Mouse (Mus musculus): ENCODE data around the gene Pnpt1.

DNA sequence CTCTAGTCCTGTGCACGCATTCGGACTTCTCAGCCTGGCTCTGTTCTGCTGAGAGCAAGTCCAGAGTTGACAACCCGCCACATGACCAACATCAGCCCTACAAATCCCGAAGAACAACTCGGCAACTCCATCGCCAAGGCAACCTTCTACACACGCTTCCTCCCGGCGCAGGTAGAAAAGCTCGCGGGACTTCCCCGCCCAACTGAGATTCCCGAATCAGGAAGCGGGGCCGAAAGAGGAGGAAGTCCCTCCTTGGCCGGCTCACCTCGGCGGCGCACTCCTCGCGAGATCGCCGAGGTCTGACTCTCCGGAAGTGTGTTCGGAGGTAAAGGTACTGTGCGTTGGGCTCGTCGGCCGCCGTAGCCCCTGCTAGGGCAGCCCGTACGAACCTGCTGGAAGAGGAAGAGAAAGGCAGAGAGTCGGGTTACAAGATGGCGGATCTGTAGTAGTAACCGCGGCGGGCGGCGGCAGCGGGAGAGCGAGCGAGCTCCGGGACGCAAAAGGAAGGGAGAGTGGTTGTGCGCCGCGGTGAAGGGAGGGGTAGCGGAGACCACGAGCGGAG, 42.1 kb downstream of the Pnpt1 start, which contains the start of gene Ppp4r3b:
- TF ChIP-seq CTCF (IDR thresholded peaks at IDR 0.05; ENCODE audit: control insufficient read depth, insufficient read depth, low read length) = no peak
- peak; percentile 87; the same call in 1 of the 2 replicates for TF ChIP-seq POLR2A (IDR thresholded peaks at IDR 0.05; ENCODE audit: borderline replicate concordance, control insufficient read depth, low read depth, low read length)
